Mouse (Mus musculus): Measurements from ENCODE around the gene H2-Aa. TPM values are rescaled to one million over a fixed set of nuclear protein-coding genes. Genes with fewer than 3 reads are reported as not detected.
"Not testable (repeated sequence)": the region's sequence is repeated elsewhere in the genome, so short reads cannot be mapped to it uniquely, and the experiment has no call there.

The H2-Aa gene
- total RNA-seq (2017), result 17.1 and 26.2 TPM in 2 replicates

- ATAC-seq (replicated peaks; ENCODE audit: low read depth, poor library complexity, severe bottlenecking), result peak; percentile 80
Measured at GRCm38 (mm10) chr17:34287648-34288047, at the start of gene H2-Aa. Gene H2-Aa (minus strand): TSS chr17:34287823.

DNA sequence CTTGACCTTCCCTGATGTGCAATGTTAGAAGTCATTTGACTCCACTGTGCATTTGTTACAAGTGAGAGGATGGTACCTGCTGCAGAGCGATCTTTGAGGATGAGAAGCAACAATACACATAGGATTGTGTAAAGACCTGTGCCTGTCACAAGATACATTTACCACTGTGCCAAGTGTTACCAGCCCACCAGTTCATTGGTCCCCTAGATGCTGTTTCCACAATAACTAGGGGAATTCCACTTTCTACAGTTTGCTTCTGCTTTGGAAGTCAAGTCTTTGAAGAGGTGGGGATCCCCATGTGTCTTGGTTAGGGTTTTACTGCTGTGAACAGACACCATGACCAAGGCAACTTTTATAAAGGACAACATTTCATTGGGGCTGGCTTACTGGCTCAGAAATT is 43.6 kb upstream of the H2-Aa start:
- no peak for ATAC-seq (replicated peaks; ENCODE audit: low read depth, poor library complexity, severe bottlenecking)

- peak; percentile 88 for ATAC-seq (replicated peaks; ENCODE audit: low read depth, poor library complexity, severe bottlenecking)
Measured at GRCm38 (mm10) chr17:34329807-34330206, 42.2 kb upstream of the H2-Aa start.

DNA sequence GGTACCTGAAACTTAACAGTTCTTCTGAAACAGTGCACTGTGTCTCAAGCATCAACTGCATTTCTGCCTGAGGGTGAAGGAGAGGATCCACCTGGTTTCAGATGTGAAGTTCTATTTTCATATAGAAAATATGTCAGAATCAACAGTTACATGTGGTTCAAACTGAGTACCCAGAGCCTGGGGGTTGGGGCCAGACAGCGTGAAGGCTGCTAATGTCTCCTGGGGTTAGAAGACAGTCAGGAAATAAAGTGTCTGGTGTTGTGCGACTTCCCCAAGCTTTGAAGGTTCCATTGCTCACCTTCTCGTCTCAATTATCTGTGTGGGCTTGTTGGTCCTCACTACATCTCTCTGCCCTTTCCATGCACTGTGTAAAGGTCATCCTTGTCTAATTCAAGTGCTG is 38.8 kb upstream of the H2-Aa start:
- no peak for ATAC-seq (replicated peaks; ENCODE audit: low read depth, poor library complexity, severe bottlenecking)

DNA sequence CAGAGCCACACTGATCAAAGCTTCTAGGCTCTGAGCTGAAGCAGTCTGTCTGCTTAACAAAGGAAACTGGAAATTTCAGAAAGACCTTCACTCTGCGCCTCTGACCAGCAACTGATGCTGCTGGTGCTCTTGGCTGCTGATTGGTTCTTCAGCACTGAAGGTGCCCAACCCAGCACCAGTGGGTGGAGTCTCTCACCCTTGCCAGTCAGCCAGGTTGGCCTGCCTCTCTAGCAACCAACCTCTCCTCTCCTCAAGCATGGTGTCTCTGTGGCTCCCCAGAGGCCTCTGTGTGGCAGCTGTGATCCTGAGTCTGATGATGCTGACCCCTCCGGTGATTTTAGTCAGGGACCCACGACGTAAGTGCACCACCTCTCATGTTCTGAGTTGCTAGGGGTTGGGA is 37.8 kb upstream of the H2-Aa start, which contains the start of gene H2-Eb2:
Gene H2-Eb2, plus strand, starts transcription at position 230 of the 400 bp plus-strand sequence.
- ATAC-seq (replicated peaks; ENCODE audit: low read depth, poor library complexity, severe bottlenecking), result peak; percentile 52; the same call in 1 of the 2 replicates

DNA sequence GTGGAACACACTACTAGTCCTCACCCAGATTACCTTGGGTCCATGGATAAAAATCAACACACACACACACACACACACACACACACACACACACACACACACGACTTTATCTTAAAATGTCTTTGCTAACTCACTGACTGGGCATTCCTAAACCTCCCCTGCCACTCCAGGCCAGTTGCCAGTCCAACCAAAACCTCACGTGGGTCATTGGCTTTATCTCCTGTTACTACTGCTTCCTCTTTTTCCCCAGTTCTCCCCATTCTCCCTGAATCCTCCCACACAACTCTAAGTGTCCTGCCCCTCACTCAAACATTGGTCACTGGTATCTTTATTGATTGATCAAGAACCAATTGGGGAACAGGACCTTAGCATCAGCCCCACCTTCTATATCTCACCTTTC is 29.7 kb upstream of the H2-Aa start:
- peak; percentile 68 for ATAC-seq (replicated peaks; ENCODE audit: low read depth, poor library complexity, severe bottlenecking)

- ATAC-seq (replicated peaks; ENCODE audit: low read depth, poor library complexity, severe bottlenecking), result no peak
Measured at GRCm38 (mm10) chr17:34316697-34317096, 29.1 kb upstream of the H2-Aa start.

- ATAC-seq (replicated peaks; ENCODE audit: low read depth, poor library complexity, severe bottlenecking), result no peak
Measured at GRCm38 (mm10) chr17:34315512-34315911, 27.9 kb upstream of the H2-Aa start.

GRCm38 (mm10) chr17:34314286-34314685 is 26.7 kb upstream of the H2-Aa start:
- ATAC-seq (replicated peaks; ENCODE audit: low read depth, poor library complexity, severe bottlenecking), result no peak

GRCm38 (mm10) chr17:34313393-34313792 is 25.8 kb upstream of the H2-Aa start:
- peak; percentile 88 for ATAC-seq (replicated peaks; ENCODE audit: low read depth, poor library complexity, severe bottlenecking)

GRCm38 (mm10) chr17:34312185-34312584 is 24.6 kb upstream of the H2-Aa start:
- no peak for ATAC-seq (replicated peaks; ENCODE audit: low read depth, poor library complexity, severe bottlenecking)

- ATAC-seq (replicated peaks; ENCODE audit: low read depth, poor library complexity, severe bottlenecking), result not testable (repeated sequence)
Measured at GRCm38 (mm10) chr17:34310526-34310925, 22.9 kb upstream of the H2-Aa start.

DNA sequence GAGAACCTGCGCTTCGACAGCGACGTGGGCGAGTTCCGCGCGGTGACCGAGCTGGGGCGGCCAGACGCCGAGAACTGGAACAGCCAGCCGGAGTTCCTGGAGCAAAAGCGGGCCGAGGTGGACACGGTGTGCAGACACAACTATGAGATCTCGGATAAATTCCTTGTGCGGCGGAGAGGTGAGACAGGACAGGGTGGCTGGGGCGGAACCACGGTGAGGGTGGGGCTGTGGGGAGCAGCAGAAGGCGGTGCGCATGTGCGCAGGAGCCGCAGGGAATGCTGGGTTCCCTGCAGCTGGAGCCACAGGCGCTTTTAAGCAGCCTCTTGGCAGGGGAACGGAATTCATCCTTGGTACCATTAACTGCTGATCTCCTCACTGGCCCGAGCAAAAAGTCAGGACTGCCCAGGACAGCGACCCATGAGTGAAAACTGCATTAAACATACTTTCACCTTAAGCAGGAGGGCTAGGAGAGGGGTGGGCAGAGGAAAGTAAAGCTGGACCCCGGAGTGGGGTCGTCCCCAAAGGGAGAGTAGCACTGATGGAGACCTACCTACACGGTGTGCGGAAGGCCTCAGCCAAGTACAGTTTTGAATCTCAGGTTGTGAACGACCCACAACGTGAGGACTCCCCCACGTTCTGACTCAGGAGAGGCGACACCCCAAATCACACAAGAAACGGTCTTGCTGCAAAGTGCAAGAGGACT is 22.2 kb upstream of the H2-Aa start:
- peak; percentile 53 for ATAC-seq (replicated peaks; ENCODE audit: low read depth, poor library complexity, severe bottlenecking)

DNA sequence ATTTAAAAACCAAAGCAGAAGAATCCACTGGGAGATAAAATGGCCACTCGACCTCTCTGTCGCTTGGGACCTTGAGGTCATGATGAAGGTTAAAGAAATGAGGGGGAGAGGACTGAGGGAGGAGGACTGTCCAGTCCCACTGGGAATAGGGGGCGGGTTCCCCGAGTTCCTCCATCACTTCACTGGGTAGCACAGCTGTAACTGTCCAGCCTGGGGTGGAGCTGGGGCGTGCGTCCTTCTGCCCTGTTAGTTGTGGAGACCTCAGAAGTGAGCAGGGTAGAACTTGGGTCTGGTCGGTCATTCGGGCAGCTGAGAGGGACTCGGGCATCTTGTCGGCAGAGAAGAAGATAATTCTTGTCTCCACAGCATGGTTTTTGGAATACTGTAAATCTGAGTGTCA is 21.6 kb upstream of the H2-Aa start:
- no peak for ATAC-seq (replicated peaks; ENCODE audit: low read depth, poor library complexity, severe bottlenecking)

DNA sequence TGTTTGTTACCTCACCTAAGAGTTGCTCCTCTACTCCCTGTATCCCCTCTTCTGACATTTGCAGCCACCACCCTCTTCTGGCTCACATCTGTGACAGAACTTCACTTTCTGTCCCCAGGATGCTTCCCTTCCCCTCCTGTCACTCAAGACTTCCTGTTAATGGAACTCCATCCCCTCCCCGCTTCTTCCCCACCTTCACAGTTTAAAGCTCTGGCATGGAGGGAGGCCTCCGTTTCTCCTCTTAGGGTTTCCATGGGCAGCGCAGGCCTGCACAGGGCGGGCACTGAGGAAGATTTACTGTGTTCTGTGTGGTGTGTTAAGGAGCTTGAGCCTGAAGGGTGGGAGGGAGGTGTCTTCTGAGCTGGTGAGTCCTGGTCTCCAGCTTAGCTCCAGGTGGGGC is 20.5 kb upstream of the H2-Aa start:
- no peak for ATAC-seq (replicated peaks; ENCODE audit: low read depth, poor library complexity, severe bottlenecking)

- ATAC-seq (replicated peaks; ENCODE audit: low read depth, poor library complexity, severe bottlenecking), result no peak
Measured at GRCm38 (mm10) chr17:34307216-34307615, 19.6 kb upstream of the H2-Aa start.

- ATAC-seq (replicated peaks; ENCODE audit: low read depth, poor library complexity, severe bottlenecking), result no peak
Measured at GRCm38 (mm10) chr17:34306407-34306806, 18.8 kb upstream of the H2-Aa start.

DNA sequence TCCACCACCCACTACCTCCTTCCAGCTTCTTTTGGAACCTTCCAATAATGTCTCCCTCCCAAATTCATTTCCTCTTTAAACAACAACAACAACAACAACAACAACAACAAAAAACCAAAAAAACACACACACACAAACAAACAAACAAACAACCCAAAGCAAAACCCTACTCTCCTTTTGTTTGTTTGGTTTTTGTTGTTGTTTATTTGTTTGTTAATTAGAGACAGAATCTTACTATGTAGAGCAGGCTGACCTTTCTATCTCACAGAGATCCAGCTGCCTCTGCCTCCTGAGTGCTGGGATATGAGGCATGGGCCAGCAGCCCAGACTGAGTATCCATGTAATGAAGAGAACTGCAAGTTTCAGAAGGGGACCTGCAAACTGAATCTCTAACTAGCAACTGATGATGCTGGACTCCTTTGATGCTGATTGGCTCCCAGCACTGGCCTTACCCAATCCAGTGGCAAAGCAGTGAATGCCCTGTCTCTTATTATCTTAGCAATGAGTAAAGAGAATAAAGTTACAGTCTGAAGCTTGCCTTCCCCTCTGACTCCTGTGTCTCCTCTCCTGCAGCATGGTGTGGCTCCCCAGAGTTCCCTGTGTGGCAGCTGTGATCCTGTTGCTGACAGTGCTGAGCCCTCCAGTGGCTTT is 17.9 kb upstream of the H2-Aa start, which contains the start of gene H2-Eb1:
Gene H2-Eb1, plus strand, starts transcription at position 488 of the 651 bp plus-strand sequence.
- peak; percentile 91 for ATAC-seq (replicated peaks; ENCODE audit: low read depth, poor library complexity, severe bottlenecking)

- peak; percentile 67 for ATAC-seq (replicated peaks; ENCODE audit: low read depth, poor library complexity, severe bottlenecking)
Measured at GRCm38 (mm10) chr17:34304751-34305150, 17.1 kb upstream of the H2-Aa start.

DNA sequence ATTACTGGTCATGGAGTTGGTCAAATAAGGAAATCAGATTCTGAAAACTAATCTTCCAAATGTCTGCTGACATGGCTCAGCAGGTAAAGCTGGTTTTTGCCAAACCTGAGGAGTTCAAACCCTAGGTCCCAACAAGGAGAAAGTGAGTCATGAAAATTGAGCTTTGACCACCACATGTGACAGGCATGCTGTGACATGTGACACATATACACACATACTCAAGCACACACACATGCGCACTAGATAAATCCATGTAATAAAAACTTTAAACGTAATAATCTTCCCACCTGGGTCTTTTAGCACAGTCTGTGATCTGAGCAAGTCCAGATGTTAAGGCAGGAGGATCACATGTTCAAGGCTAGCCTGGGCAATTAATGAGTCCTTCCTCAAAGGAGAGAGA is 16.2 kb upstream of the H2-Aa start:
- no peak for ATAC-seq (replicated peaks; ENCODE audit: low read depth, poor library complexity, severe bottlenecking)

GRCm38 (mm10) chr17:34301670-34302190 is 14.1 kb upstream of the H2-Aa start:
- no peak for ATAC-seq (replicated peaks; ENCODE audit: low read depth, poor library complexity, severe bottlenecking)

All from common myeloid progenitor, adult 5-6 weeks (primary cell).